Mouse (Mus musculus): ENCODE measurements around the gene Olfr366.
"Not testable (repeated sequence)": the region's sequence is repeated elsewhere in the genome, so short reads cannot be mapped to it uniquely, and the experiment has no call there.

The Olfr366 gene

GRCm38 (mm10) chr2:37211274-37211673, at the start of gene Olfr366:
Gene Olfr366 (plus strand): TSS chr2:37211574.
- no peak for DNase-seq (ENCODE audit: low spot score in 2 of 2)

GRCm38 (mm10) chr2:37187898-37188297, 23.5 kb upstream of the Olfr366 start, which contains the start of gene Olfr365:
Gene Olfr365 (plus strand): TSS chr2:37188198.
- no peak for DNase-seq (ENCODE audit: low spot score in 2 of 2)

- not testable (repeated sequence) for DNase-seq (ENCODE audit: low spot score in 2 of 2)
These were observed 50.4 kb downstream of the Olfr366 start for GRCm38 (mm10) chr2:37261781-37262180.

All from left cerebral cortex, adult 9 months (tissue).